Mouse (Mus musculus) megakaryocyte, embryonic 14.5 days (primary cell): ENCODE results near the gene Atp5f1.

Source experiments
- FLI1 ChIP-seq: IDR thresholded peaks from 2 replicates; pipeline ENCODE4 v1.6.1; 2012; ENCODE audit warnings: low read length, inconsistent platforms, mixed read lengths
- GATA1 ChIP-seq: IDR thresholded peaks from 3 replicates; pipeline ENCODE4 v1.6.1; 2012; ENCODE audit warnings: mixed read lengths, low read length, inconsistent platforms, borderline replicate concordance

GRCm38 (mm10) chr3:105907956-105908655, 51.8 kb downstream of the Atp5f1 start:
- no peak for TF ChIP-seq GATA1
- TF ChIP-seq FLI1 = no peak
